Mouse (Mus musculus): Measurements from ENCODE around the gene Slc13a3. TPM values are rescaled to one million over a fixed set of nuclear protein-coding genes. Genes with fewer than 3 reads are reported as not detected.

The Slc13a3 gene
- polyA plus RNA-seq, 1 experiment from 2014 or later = 5.8 TPM

GRCm38 (mm10) chr2:165392156-165392555, 80.9 kb downstream of the Slc13a3 start:
- no peak overlapping the region for H3K4me2 ChIP-seq (ENCODE audit: low read length)
- H3K27me3 ChIP-seq (replicated peaks; ENCODE audit: control insufficient read depth, insufficient read depth, low read length) = no peaks in the 10 kb centered on the region
- H3K4me3 ChIP-seq (ENCODE audit: low read depth, low read length) = no peak overlapping the region
- 88% methylated on average over 4 of the region's 4 CpGs for WGBS
- H3K36me3 ChIP-seq (ENCODE audit: control insufficient read depth, insufficient read depth, low read length) = no peaks in the 10 kb centered on the region
- DNase-seq (ENCODE audit: low spot score) (no peak), ATAC-seq (no peak)
- H3K27ac ChIP-seq (ENCODE audit: low read depth, low read length) = no peak overlapping the region
- H3K9me3 ChIP-seq (replicated peaks; ENCODE audit: control insufficient read depth, low read length) = no peaks in the 10 kb centered on the region
- no peaks in the 10 kb centered on the region; the same call in 1 of the 2 replicates for H3K4me1 ChIP-seq (ENCODE audit: control insufficient read depth, insufficient read depth, low read length)
- no peak overlapping the region for H3K9ac ChIP-seq (ENCODE audit: low read length)

GRCm38 (mm10) chr2:165391561-165391960, 81.5 kb downstream of the Slc13a3 start:
- WGBS = 17% methylated on average over 8 of the region's 8 CpGs
- no peak overlapping the region for H3K4me3 ChIP-seq (ENCODE audit: low read depth, low read length)
- no peak overlapping the region for H3K4me2 ChIP-seq (ENCODE audit: low read length)
- peaks cover 2% of the 10 kb centered on the region for H3K36me3 ChIP-seq (ENCODE audit: control insufficient read depth, insufficient read depth, low read length)
- DNase-seq (ENCODE audit: low spot score) = peak; percentile 83
- no peaks in the 10 kb centered on the region for H3K27me3 ChIP-seq (replicated peaks; ENCODE audit: control insufficient read depth, insufficient read depth, low read length)
- no peak for ATAC-seq
- no peaks in the 10 kb centered on the region for H3K9me3 ChIP-seq (replicated peaks; ENCODE audit: control insufficient read depth, low read length)
- peaks cover 6% of the 10 kb centered on the region for H3K4me1 ChIP-seq (ENCODE audit: control insufficient read depth, insufficient read depth, low read length)
- H3K9ac ChIP-seq (ENCODE audit: low read length) = no peak overlapping the region
- H3K27ac ChIP-seq (ENCODE audit: low read depth, low read length) = no peak overlapping the region

GRCm38 (mm10) chr2:165389299-165389952, 83.6 kb downstream of the Slc13a3 start:
- Histone ChIP-seq H3K36me3 (ENCODE audit: control insufficient read depth, insufficient read depth, low read length) (peaks cover 24% of the 10 kb centered on the region), H3K4me1 (ENCODE audit: control insufficient read depth, insufficient read depth, low read length) (peaks cover 7% of the 10 kb centered on the region), H3K9ac (ENCODE audit: low read length) (no peak overlapping the region), H3K4me2 (ENCODE audit: low read length) (no peak overlapping the region), H3K27me3 (replicated peaks; ENCODE audit: control insufficient read depth, insufficient read depth, low read length) (no peaks in the 10 kb centered on the region), H3K4me3 (ENCODE audit: low read depth, low read length) (no peak overlapping the region), H3K27ac (ENCODE audit: low read depth, low read length) (no peak overlapping the region), H3K9me3 (replicated peaks; ENCODE audit: control insufficient read depth, low read length) (no peaks in the 10 kb centered on the region)
- DNase-seq (ENCODE audit: low spot score) = no peak
- ATAC-seq = no peak
- WGBS = 88% methylated on average over 6 of the region's 6 CpGs

GRCm38 (mm10) chr2:165387844-165388495, 85.1 kb downstream of the Slc13a3 start, which contains the start of gene Zfp334:
Gene Zfp334, minus strand, starts transcription at chr2:165388259.
- H3K27ac ChIP-seq (ENCODE audit: low read depth, low read length) = peak within 1 kb of the TSS; percentile 91
- WGBS = under 1% methylated on average over 40 of the region's 40 CpGs
- ATAC-seq = peak; percentile 94

GRCm38 (mm10) chr2:165387370-165387769, 85.7 kb downstream of the Slc13a3 start:
- ATAC-seq (no peak), DNase-seq (ENCODE audit: low spot score) (no peak)
- peak overlapping the region; percentile 74 for H3K4me2 ChIP-seq (ENCODE audit: low read length)
- no peaks in the 10 kb centered on the region for H3K27me3 ChIP-seq (replicated peaks; ENCODE audit: control insufficient read depth, insufficient read depth, low read length)
- peak overlapping the region; percentile 79 for H3K4me3 ChIP-seq (ENCODE audit: low read depth, low read length)
- peak overlapping the region; percentile 91; the same call in 1 of the 2 replicates for H3K27ac ChIP-seq (ENCODE audit: low read depth, low read length)
- under 1% methylated on average over 4 of the region's 4 CpGs for WGBS
- peaks cover 44% of the 10 kb centered on the region for H3K36me3 ChIP-seq (ENCODE audit: control insufficient read depth, insufficient read depth, low read length)
- H3K4me1 ChIP-seq (ENCODE audit: control insufficient read depth, insufficient read depth, low read length) = peaks cover 7% of the 10 kb centered on the region
- H3K9me3 ChIP-seq (replicated peaks; ENCODE audit: control insufficient read depth, low read length) = no peaks in the 10 kb centered on the region
- peak overlapping the region; percentile 94 for H3K9ac ChIP-seq (ENCODE audit: low read length)

More at GRCm38 (mm10) chr2:165387844-165388495, 85.1 kb downstream of the Slc13a3 start, which contains the start of gene Zfp334:
- peaks cover 7% of the 10 kb centered on the region for H3K4me1 ChIP-seq (ENCODE audit: control insufficient read depth, insufficient read depth, low read length)
- H3K27me3 ChIP-seq (replicated peaks; ENCODE audit: control insufficient read depth, insufficient read depth, low read length) = no peaks in the 10 kb centered on the region
- peak within 1 kb of the TSS; percentile 79 for H3K4me3 ChIP-seq (ENCODE audit: low read depth, low read length)
- peak within 1 kb of the TSS; percentile 94 for H3K9ac ChIP-seq (ENCODE audit: low read length)
- H3K9me3 ChIP-seq (replicated peaks; ENCODE audit: control insufficient read depth, low read length) = no peaks in the 10 kb centered on the region
- DNase-seq (ENCODE audit: low spot score) = peak; percentile 99
- peaks cover 38% of the 10 kb centered on the region for H3K36me3 ChIP-seq (ENCODE audit: control insufficient read depth, insufficient read depth, low read length)
- peak within 1 kb of the TSS; percentile 74 for H3K4me2 ChIP-seq (ENCODE audit: low read length)

GRCm38 (mm10) chr2:165380050-165380449, 93.0 kb downstream of the Slc13a3 start:
- ATAC-seq (no peak), DNase-seq (ENCODE audit: low spot score) (no peak)
- Histone ChIP-seq H3K4me1 (ENCODE audit: control insufficient read depth, insufficient read depth, low read length) (no peaks in the 10 kb centered on the region), H3K4me3 (ENCODE audit: low read depth, low read length) (no peak overlapping the region), H3K9me3 (replicated peaks; ENCODE audit: control insufficient read depth, low read length) (no peaks in the 10 kb centered on the region), H3K9ac (ENCODE audit: low read length) (no peak overlapping the region), H3K27me3 (replicated peaks; ENCODE audit: control insufficient read depth, insufficient read depth, low read length) (no peaks in the 10 kb centered on the region), H3K27ac (ENCODE audit: low read depth, low read length) (no peak overlapping the region), H3K36me3 (ENCODE audit: control insufficient read depth, insufficient read depth, low read length) (peaks cover 94% of the 10 kb centered on the region), H3K4me2 (ENCODE audit: low read length) (no peak overlapping the region)
- 96% methylated on average over 25 of the region's 25 CpGs for WGBS

- H3K4me3 ChIP-seq (ENCODE audit: low read depth, low read length) = no peak overlapping the region
- no peaks in the 10 kb centered on the region for H3K27me3 ChIP-seq (replicated peaks; ENCODE audit: control insufficient read depth, insufficient read depth, low read length)
- peaks cover 61% of the 10 kb centered on the region for H3K36me3 ChIP-seq (ENCODE audit: control insufficient read depth, insufficient read depth, low read length)
- no peak overlapping the region for H3K4me2 ChIP-seq (ENCODE audit: low read length)
- no peak overlapping the region for H3K27ac ChIP-seq (ENCODE audit: low read depth, low read length)
- DNase-seq (ENCODE audit: low spot score) (no peak), ATAC-seq (no peak)
- no peaks in the 10 kb centered on the region for H3K4me1 ChIP-seq (ENCODE audit: control insufficient read depth, insufficient read depth, low read length)
- H3K9ac ChIP-seq (ENCODE audit: low read length) = no peak overlapping the region
- 65% methylated on average over 4 of the region's 4 CpGs for WGBS
- no peaks in the 10 kb centered on the region for H3K9me3 ChIP-seq (replicated peaks; ENCODE audit: control insufficient read depth, low read length)
Observed at GRCm38 (mm10) chr2:165376001-165376400, 97.0 kb downstream of the Slc13a3 start.

GRCm38 (mm10) chr2:165375478-165375877, 97.6 kb downstream of the Slc13a3 start:
- WGBS = 75% methylated on average over 5 of the region's 5 CpGs
- ATAC-seq (no peak), DNase-seq (ENCODE audit: low spot score) (no peak)
- no peaks in the 10 kb centered on the region for H3K27me3 ChIP-seq (replicated peaks; ENCODE audit: control insufficient read depth, insufficient read depth, low read length)
- no peaks in the 10 kb centered on the region for H3K9me3 ChIP-seq (replicated peaks; ENCODE audit: control insufficient read depth, low read length)
- H3K36me3 ChIP-seq (ENCODE audit: control insufficient read depth, insufficient read depth, low read length) = peaks cover 56% of the 10 kb centered on the region
- no peak overlapping the region for H3K4me3 ChIP-seq (ENCODE audit: low read depth, low read length)
- H3K4me1 ChIP-seq (ENCODE audit: control insufficient read depth, insufficient read depth, low read length) = no peaks in the 10 kb centered on the region
- H3K9ac ChIP-seq (ENCODE audit: low read length) = no peak overlapping the region
- no peak overlapping the region for H3K27ac ChIP-seq (ENCODE audit: low read depth, low read length)
- no peak overlapping the region for H3K4me2 ChIP-seq (ENCODE audit: low read length)

- no peak overlapping the region for H3K27ac ChIP-seq (ENCODE audit: low read depth, low read length)
- no peak overlapping the region; the same call in 1 of the 2 replicates for H3K4me2 ChIP-seq (ENCODE audit: low read length)
- H3K9ac ChIP-seq (ENCODE audit: low read length) = no peak overlapping the region
- ATAC-seq (no peak), DNase-seq (ENCODE audit: low spot score) (peak; percentile 56)
- peaks cover 8% of the 10 kb centered on the region for H3K4me1 ChIP-seq (ENCODE audit: control insufficient read depth, insufficient read depth, low read length)
- no peaks in the 10 kb centered on the region for H3K27me3 ChIP-seq (replicated peaks; ENCODE audit: control insufficient read depth, insufficient read depth, low read length)
- H3K36me3 ChIP-seq (ENCODE audit: control insufficient read depth, insufficient read depth, low read length) = peaks cover 18% of the 10 kb centered on the region
- no peak overlapping the region for H3K4me3 ChIP-seq (ENCODE audit: low read depth, low read length)
- WGBS = 32% methylated on average over 3 of the region's 3 CpGs
- no peaks in the 10 kb centered on the region for H3K9me3 ChIP-seq (replicated peaks; ENCODE audit: control insufficient read depth, low read length)
Observed at GRCm38 (mm10) chr2:165371066-165371465, 102.0 kb downstream of the Slc13a3 start.

Measured in forebrain, embryonic 14.5 days (tissue).